Mouse (Mus musculus) liver, embryonic 14.5 days (tissue): ENCODE data around the gene Ebf4. TPM values are rescaled to one million over a fixed set of nuclear protein-coding genes. Genes with fewer than 3 reads are reported as not detected.

Source experiments
- ATAC-seq: fragments of 200-750 bp; cut with Nextera tagmentation; 2 replicates; pipeline ENCODE4 v1.8.0; 2017; ENCODE audit warnings: moderate number of reproducible peaks, mild to moderate bottlenecking, moderate library complexity; ENCODE audit not compliant: insufficient read depth
- DNase-seq, 3 experiments: peaks; one replicate each; pipeline ENCODE4 v3.0.0-alpha.2; 2012 to 2013; ENCODE audit warnings: low read depth in 3 of 3, low spot score in 3 of 3
- H3K27ac ChIP-seq: fragments of 300-500 bp; sonication (generic); 2 replicates; pipeline ENCODE4 v1.5.1; 2014; ENCODE audit warnings: moderate library complexity, mild to moderate bottlenecking, control low read depth, inconsistent platforms
- H3K27me3 ChIP-seq: fragments of 300-500 bp; sonication (generic); 2 replicates; pipeline ENCODE4 v1.6.1; 2014; ENCODE audit warnings: mild to moderate bottlenecking, low read length, moderate library complexity; ENCODE audit not compliant: control insufficient read depth, insufficient read depth
- H3K36me3 ChIP-seq: fragments of 300-500 bp; sonication (generic); replicated peaks from 2 replicates; pipeline ENCODE4 v1.6.1; 2014; ENCODE audit warnings: low read depth; ENCODE audit not compliant: control insufficient read depth, insufficient read depth
- H3K4me1 ChIP-seq, 2 experiments: fragments of 200-500 bp in 1 of 2; fragments of 300-500 bp in 1 of 2; sonication (generic) in 1 of 2; replicated peaks; 2 replicates each; pipeline ENCODE4 v1.6.1; 2012 to 2014; ENCODE audit warnings: antibody characterized with exemption in 1 of 2, inconsistent platforms in 1 of 2, low read length in 1 of 2; ENCODE audit not compliant: control insufficient read depth in 2 of 2, insufficient read depth in 2 of 2
- H3K4me2 ChIP-seq: fragments of 300-500 bp; sonication (generic); 2 replicates; pipeline ENCODE4 v1.6.1; 2014; ENCODE audit warnings: low read depth, mild to moderate bottlenecking, control low read depth, moderate library complexity
- H3K4me3 ChIP-seq, 2 experiments: fragments of 200-500 bp in 1 of 2; fragments of 300-500 bp in 1 of 2; sonication (generic) in 1 of 2; 2 replicates each; pipeline ENCODE4 v1.5.1; 2012 to 2014; ENCODE audit warnings: low read depth in 2 of 2, low read length in 2 of 2, mild to moderate bottlenecking in 2 of 2, control low read depth in 1 of 2, inconsistent platforms in 1 of 2, moderate library complexity in 1 of 2; ENCODE audit not compliant: insufficient read depth in 1 of 2
- H3K9ac ChIP-seq: fragments of 300-500 bp; sonication (generic); replicated peaks from 2 replicates; pipeline ENCODE4 v1.6.1; 2014; ENCODE audit warnings: mild to moderate bottlenecking, control low read depth, moderate library complexity
- H3K9me3 ChIP-seq: fragments of 300-500 bp; sonication (generic); 2 replicates; pipeline ENCODE4 v1.6.1; 2016; ENCODE audit warnings: low read length, mixed read lengths; ENCODE audit not compliant: control insufficient read depth
- CTCF ChIP-seq: IDR thresholded peaks from 2 replicates; pipeline ENCODE4 v1.5.1; 2016; ENCODE audit warnings: antibody characterized with exemption, low read depth, control low read depth
- EP300 ChIP-seq: IDR thresholded peaks from 2 replicates; pipeline ENCODE4 v1.6.1; 2016; ENCODE audit warnings: antibody characterized with exemption, low read depth
- WGBS: fragments of 180-500 bp; shearing (Covaris S2); extraction: QIAGEN DNeasy Blood & Tissue Kit; methylation state at CpG from one replicate; pipeline ENCODE4 v1.1.7; 2014; ENCODE audit not compliant: insufficient replicate concordance; 5-methylcytosine and 5-hydroxymethylcytosine counted together
- polyA plus RNA-seq, 2 experiments: library from polyadenylated mRNA; depleted of rRNA in 1 of 2; stranded (reverse) in 1 of 2; unstranded in 1 of 2; fragments of >200 nt; fragmentation: Nextera tagmentation in 1 of 2; extraction: Ambion mirVana in 1 of 2; gene quantifications; 2 replicates each; pipeline versions ENCODE4 v1.2.1 to v1.2.3; 2012 to 2014

Ebf4 gene
- polyA plus RNA-seq, 2 experiments = 0.32 TPM; not detected in 1

DNA sequence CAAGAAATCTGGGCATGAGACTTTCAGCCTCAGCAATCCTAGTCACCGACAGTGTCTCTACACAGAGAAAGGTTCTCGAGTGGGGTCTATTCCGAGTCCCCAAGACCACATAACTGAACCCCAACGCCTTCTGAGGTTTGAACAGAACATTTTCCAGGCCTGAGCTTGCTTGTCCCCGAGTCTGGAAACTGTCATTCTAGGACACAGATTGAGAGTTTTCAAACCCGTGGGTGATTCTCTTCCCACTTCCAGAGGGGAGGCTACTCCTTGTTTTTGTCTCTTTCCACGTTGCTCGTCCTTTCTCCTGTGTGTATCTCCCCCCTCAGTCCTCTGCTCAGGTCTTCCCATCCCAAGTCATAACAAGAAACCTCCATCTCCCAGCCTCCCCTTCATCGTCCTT lies 2.6 kb downstream of the Ebf4 start:
- WGBS = 54% methylated on average over 9 of the region's 9 CpGs
- ATAC-seq (no peak), DNase-seq (no peak)
- H3K4me3 ChIP-seq = no peak overlapping the region
- TF ChIP-seq EP300 (no peak), CTCF (no peak)
- peaks cover 52% of the 10 kb centered on the region for H3K27me3 ChIP-seq
- H3K9ac ChIP-seq = no peak overlapping the region
- no peaks in the 10 kb centered on the region for H3K36me3 ChIP-seq
- H3K9me3 ChIP-seq = no peaks in the 10 kb centered on the region
- H3K4me2 ChIP-seq = no peak overlapping the region
- H3K4me1 ChIP-seq = 0 out of 4 replicates have a peak, but pooled peaks cover 0 to 3% of the 10 kb centered on the region in 2 experiments
- H3K27ac ChIP-seq = no peak overlapping the region

DNA sequence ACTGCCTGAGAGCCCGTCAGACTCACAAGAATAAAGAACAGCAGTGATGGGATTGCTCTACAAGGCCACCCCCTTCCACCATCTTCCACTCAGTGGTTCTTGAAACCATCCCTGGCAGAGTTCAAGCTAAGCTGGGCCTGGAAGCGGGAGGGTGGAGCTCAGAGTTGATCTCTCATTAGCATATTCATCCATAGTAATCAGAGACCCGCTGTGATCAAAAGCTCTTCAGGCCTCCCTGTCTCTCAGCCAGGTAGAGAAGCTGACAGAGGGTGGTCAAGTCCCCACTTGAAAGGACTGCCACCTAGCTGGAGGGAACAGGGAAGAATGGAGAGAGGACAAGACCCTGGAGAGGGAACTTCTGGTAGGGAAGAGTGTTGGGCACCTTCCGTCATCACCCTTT lies 8.0 kb downstream of the Ebf4 start:
- H3K36me3 ChIP-seq = no peaks in the 10 kb centered on the region
- ATAC-seq (no peak), DNase-seq (no peak)
- TF ChIP-seq CTCF = no peak
- no peak for TF ChIP-seq EP300
- no peak overlapping the region for H3K9ac ChIP-seq
- H3K4me1 ChIP-seq = no peaks in the 10 kb centered on the region
- no peak overlapping the region for H3K4me3 ChIP-seq
- no peaks in the 10 kb centered on the region for H3K9me3 ChIP-seq
- no peak overlapping the region for H3K4me2 ChIP-seq
- 53% methylated on average over 4 of the region's 4 CpGs for WGBS
- no peak overlapping the region for H3K27ac ChIP-seq
- H3K27me3 ChIP-seq = no peaks in the 10 kb centered on the region; the same call in 1 of the 2 replicates

DNA sequence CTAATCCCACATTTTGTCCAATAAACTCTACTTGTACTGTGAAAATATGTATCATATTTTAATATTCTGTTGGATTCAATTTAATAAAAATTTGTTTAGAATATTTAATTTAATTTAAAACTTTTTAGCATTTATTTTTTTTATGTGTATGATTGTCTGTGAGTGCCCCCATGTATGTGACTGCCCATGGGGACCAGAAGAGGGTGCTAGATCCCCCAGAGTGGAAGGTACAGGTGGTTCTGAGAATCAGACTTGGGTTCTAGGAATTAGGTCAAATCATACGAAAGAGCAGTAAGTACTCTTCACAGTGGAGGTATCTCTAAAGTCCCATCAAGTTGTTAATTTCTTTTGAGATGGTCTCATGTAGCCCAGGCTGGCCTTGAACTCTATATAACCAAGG lies 32.1 kb downstream of the Ebf4 start:
- no peaks in the 10 kb centered on the region for H3K9me3 ChIP-seq
- no peak overlapping the region for H3K4me3 ChIP-seq
- ATAC-seq (no peak), DNase-seq (peak in 1 of 3 experiments; percentile 1)
- H3K27ac ChIP-seq = no peak overlapping the region
- H3K9ac ChIP-seq = no peak overlapping the region
- no peak overlapping the region for H3K4me2 ChIP-seq
- 14% methylated on average over 1 of the region's 1 CpGs for WGBS
- no peaks in the 10 kb centered on the region for H3K27me3 ChIP-seq
- no peaks in the 10 kb centered on the region for H3K4me1 ChIP-seq
- H3K36me3 ChIP-seq = no peaks in the 10 kb centered on the region
- TF ChIP-seq EP300 (no peak), CTCF (no peak)

DNA sequence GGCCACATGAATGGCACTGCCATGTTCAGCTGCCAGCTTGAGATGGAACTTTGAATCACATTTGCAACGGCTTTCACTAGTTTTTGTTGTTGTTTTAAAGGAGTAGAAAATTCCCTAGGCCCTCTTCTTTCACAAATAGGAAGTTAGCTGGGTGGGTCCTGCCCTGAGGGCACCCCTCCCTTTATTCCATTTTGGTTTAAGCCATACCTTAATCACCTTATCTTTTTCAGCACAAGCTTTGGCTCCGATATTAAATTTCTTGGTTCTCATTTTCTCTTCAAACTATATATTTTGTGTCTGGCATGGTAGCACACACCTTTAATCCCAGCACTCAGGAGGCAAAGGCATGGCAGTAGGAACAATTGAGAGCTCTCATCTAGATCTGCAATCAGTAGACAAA lies 34.5 kb downstream of the Ebf4 start:
- TF ChIP-seq EP300 = no peak
- no peak for DNase-seq
- no peaks in the 10 kb centered on the region for H3K36me3 ChIP-seq
- no peaks in the 10 kb centered on the region for H3K9me3 ChIP-seq
- no peak overlapping the region for H3K9ac ChIP-seq
- H3K27me3 ChIP-seq = no peaks in the 10 kb centered on the region
- H3K4me3 ChIP-seq = no peak overlapping the region
- no peaks in the 10 kb centered on the region for H3K4me1 ChIP-seq
- H3K27ac ChIP-seq = no peak overlapping the region
- WGBS = 66% methylated on average over 2 of the region's 2 CpGs
- H3K4me2 ChIP-seq = no peak overlapping the region
- ATAC-seq = no peak

DNA sequence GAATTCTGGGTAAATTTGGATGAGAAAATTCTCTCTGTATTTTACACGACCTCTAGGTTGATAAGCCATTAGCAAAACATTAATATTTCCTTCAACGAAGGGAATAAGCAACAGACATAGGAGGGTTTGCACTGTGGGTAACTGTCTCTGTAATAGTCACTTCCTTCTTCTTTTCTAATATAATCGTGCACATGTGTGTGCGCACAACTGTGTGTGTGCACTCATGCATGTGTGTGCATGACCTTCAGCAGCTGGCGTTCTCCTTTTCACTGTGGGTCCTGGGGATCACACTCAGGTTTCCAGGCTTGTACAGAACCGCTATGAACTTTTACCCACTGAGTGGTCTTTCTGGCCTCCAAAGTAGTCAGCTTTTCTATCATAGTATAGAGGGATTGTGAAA lies 40.1 kb downstream of the Ebf4 start:
- no peak overlapping the region for H3K4me2 ChIP-seq
- DNase-seq (no peak), ATAC-seq (no peak)
- H3K27me3 ChIP-seq = no peaks in the 10 kb centered on the region; the same call in 1 of the 2 replicates
- 51% methylated on average over 6 of the region's 6 CpGs for WGBS
- no peak overlapping the region for H3K27ac ChIP-seq
- H3K4me3 ChIP-seq = no peak overlapping the region
- no peaks in the 10 kb centered on the region for H3K36me3 ChIP-seq
- H3K4me1 ChIP-seq = no peaks in the 10 kb centered on the region
- H3K9me3 ChIP-seq = no peaks in the 10 kb centered on the region
- H3K9ac ChIP-seq = no peak overlapping the region
- TF ChIP-seq EP300 (no peak), CTCF (no peak)
